Mouse (Mus musculus): ENCODE results near the gene Tufm. TPM values are rescaled to one million over a fixed set of nuclear protein-coding genes. Genes with fewer than 3 reads are reported as not detected.
A peak's percentile ranks its signal among the peaks of the same experiment; 100 is the strongest.

The Tufm gene
- polyA plus RNA-seq, 1 experiment: 43.5 TPM

DNA sequence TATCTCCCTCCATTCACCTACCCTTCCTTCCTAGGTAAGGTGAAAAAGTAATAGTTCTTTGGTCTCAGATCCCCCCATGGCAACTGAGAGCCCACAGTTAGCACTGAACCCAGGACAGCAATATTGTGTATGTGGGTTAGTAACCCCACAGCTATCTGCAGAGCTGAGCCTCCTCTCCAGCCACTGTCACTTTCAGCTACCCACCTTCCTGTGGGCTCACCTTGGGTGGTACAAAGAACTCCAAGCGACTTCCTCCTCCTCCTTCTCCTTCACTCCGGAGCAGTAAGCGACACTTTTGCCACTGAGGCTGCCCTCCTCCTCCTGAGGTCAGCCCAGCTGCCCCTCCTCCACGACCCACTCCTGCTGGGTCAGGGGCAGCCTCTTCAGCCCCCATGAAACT, 15.3 kb upstream of the Tufm start:
- TF ChIP-seq POLR2A (IDR thresholded peaks at IDR 0.05; ENCODE audit: control insufficient read depth, low read depth, low read length) (no peak), CTCF (IDR thresholded peaks at IDR 0.05; ENCODE audit: control insufficient read depth, insufficient read depth, insufficient replicate concordance, low read depth, low read length) (no peak)
- peaks cover 3% of the 10 kb centered on the region for H3K4me1 ChIP-seq (ENCODE audit: control insufficient read depth, insufficient read depth, low read length)
- peaks cover 2% of the 10 kb centered on the region for H3K36me3 ChIP-seq (ENCODE audit: control insufficient read depth, insufficient read depth, low read length)
- H3K27ac ChIP-seq (ENCODE audit: control insufficient read depth, insufficient read depth, low read depth, low read length): no peak overlapping the region
- no peak overlapping the region for H3K4me3 ChIP-seq (ENCODE audit: control insufficient read depth, low read depth, low read length)
- H3K27me3 ChIP-seq (ENCODE audit: control insufficient read depth, insufficient read depth, low read length): no peaks in the 10 kb centered on the region

DNA sequence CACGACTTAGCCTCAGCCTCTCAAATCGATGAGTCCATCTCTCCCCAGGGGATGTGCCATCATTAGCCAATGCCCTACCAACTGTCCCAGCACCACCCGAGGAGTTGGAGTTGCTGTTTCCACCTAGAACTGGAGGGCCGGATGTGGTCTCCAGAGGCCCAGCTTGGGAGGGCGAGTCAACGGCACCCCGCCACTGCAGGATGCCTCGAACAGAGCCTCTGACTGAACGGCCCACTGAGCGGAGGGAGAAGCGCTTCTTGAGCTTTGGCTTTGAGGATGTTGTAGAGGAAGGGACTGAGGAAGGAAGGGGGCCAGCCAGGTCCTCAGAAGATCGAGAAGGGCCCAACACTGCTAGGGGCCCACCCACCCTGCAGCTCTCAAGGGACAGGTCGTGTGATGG, 14.9 kb upstream of the Tufm start:
- no peak overlapping the region for H3K4me3 ChIP-seq (ENCODE audit: control insufficient read depth, low read depth, low read length)
- H3K36me3 ChIP-seq (ENCODE audit: control insufficient read depth, insufficient read depth, low read length): peaks cover 2% of the 10 kb centered on the region
- no peaks in the 10 kb centered on the region for H3K27me3 ChIP-seq (ENCODE audit: control insufficient read depth, insufficient read depth, low read length)
- H3K27ac ChIP-seq (ENCODE audit: control insufficient read depth, insufficient read depth, low read depth, low read length): no peak overlapping the region
- H3K4me1 ChIP-seq (ENCODE audit: control insufficient read depth, insufficient read depth, low read length): peaks cover 3% of the 10 kb centered on the region
- TF ChIP-seq CTCF (IDR thresholded peaks at IDR 0.05; ENCODE audit: control insufficient read depth, insufficient read depth, insufficient replicate concordance, low read depth, low read length) (no peak), POLR2A (IDR thresholded peaks at IDR 0.05; ENCODE audit: control insufficient read depth, low read depth, low read length) (no peak)

GRCm38 (mm10) chr7:126472713-126473112, 14.4 kb upstream of the Tufm start:
- Histone ChIP-seq H3K4me1 (ENCODE audit: control insufficient read depth, insufficient read depth, low read length) (peaks cover 3% of the 10 kb centered on the region), H3K4me3 (ENCODE audit: control insufficient read depth, low read depth, low read length) (no peak overlapping the region), H3K36me3 (ENCODE audit: control insufficient read depth, insufficient read depth, low read length) (peaks cover 2% of the 10 kb centered on the region), H3K27me3 (ENCODE audit: control insufficient read depth, insufficient read depth, low read length) (no peaks in the 10 kb centered on the region), H3K27ac (ENCODE audit: control insufficient read depth, insufficient read depth, low read depth, low read length) (no peak overlapping the region)
- TF ChIP-seq CTCF (IDR thresholded peaks at IDR 0.05; ENCODE audit: control insufficient read depth, insufficient read depth, insufficient replicate concordance, low read depth, low read length) (no peak), POLR2A (IDR thresholded peaks at IDR 0.05; ENCODE audit: control insufficient read depth, low read depth, low read length) (no peak)

GRCm38 (mm10) chr7:126473470-126474086, 13.6 kb upstream of the Tufm start:
- Histone ChIP-seq H3K4me1 (ENCODE audit: control insufficient read depth, insufficient read depth, low read length) (peaks cover 3% of the 10 kb centered on the region), H3K27ac (ENCODE audit: control insufficient read depth, insufficient read depth, low read depth, low read length) (no peak overlapping the region), H3K27me3 (ENCODE audit: control insufficient read depth, insufficient read depth, low read length) (no peaks in the 10 kb centered on the region), H3K36me3 (ENCODE audit: control insufficient read depth, insufficient read depth, low read length) (peaks cover 2% of the 10 kb centered on the region), H3K4me3 (ENCODE audit: control insufficient read depth, low read depth, low read length) (peak overlapping the region; percentile 89)
- TF ChIP-seq CTCF (IDR thresholded peaks at IDR 0.05; ENCODE audit: control insufficient read depth, insufficient read depth, insufficient replicate concordance, low read depth, low read length) (no peak), POLR2A (IDR thresholded peaks at IDR 0.05; ENCODE audit: control insufficient read depth, low read depth, low read length) (no peak)

DNA sequence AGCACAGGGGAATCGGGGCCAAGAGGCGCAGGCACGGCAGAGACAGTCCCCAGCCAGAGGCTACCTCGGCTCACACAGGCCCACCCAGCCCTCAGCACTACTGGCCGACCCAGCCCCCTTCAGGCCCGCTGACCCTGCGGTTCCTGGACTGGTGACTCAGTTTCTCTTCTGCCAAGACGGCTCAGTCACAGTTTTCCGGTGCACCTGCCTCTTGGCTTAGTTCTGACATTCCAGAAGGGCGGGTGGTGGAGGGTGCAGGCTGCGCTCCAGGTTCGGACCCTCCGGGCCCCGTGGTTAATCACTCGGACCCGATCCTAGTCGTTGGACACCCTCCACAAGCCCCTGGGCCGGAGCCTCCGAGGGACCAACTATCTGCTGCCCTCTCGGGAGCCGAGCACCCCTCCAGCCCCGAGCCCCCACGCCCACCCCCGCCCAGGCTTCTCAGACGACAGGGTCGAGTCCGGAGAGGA, 12.6 kb upstream of the Tufm start:
- H3K27me3 ChIP-seq (ENCODE audit: control insufficient read depth, insufficient read depth, low read length): no peaks in the 10 kb centered on the region
- peak overlapping the region; percentile 94 for H3K27ac ChIP-seq (ENCODE audit: control insufficient read depth, insufficient read depth, low read depth, low read length)
- TF ChIP-seq POLR2A (IDR thresholded peaks at IDR 0.05; ENCODE audit: control insufficient read depth, low read depth, low read length) (no peak), CTCF (IDR thresholded peaks at IDR 0.05; ENCODE audit: control insufficient read depth, insufficient read depth, insufficient replicate concordance, low read depth, low read length) (no peak)
- peaks cover 3% of the 10 kb centered on the region for H3K4me1 ChIP-seq (ENCODE audit: control insufficient read depth, insufficient read depth, low read length)
- peak overlapping the region; percentile 89 for H3K4me3 ChIP-seq (ENCODE audit: control insufficient read depth, low read depth, low read length)
- no peaks in the 10 kb centered on the region; the same call in none of the 2 replicates for H3K36me3 ChIP-seq (ENCODE audit: control insufficient read depth, insufficient read depth, low read length)

DNA sequence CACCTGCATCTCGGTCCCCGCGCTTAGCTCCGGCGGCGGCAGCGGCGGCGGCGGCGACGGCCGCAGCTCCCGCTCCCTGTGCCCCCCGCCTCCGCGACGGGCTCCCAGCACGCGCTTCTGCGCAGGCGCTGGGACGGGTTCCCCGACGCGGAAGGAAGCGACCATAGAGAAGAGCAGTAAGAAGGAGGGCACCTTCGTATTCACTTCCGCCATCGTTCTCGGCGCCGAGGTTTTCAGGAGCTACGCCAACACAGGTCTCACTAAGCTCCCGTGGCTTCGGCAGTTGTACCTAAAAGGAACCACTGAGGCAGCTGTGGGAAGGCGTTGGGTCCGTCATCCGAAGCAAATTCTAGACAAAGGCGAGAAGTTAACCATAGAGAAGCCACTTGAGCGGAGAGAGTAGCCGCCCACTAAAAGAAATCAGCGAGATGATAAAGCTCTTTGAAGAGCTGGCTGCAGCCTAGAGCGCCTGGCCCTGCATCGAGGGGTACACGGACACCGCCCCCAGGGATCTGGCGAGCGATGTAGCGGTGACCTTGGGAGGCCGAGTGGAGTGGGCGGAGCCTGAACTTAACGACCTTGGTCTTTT, 12.1 kb upstream of the Tufm start, which contains the start of gene Sh2b1:
TSS of gene Sh2b1 (minus strand) at position 432 of the 589 bp plus-strand sequence.
- peak within 1 kb of the TSS; percentile 94 for H3K27ac ChIP-seq (ENCODE audit: control insufficient read depth, insufficient read depth, low read depth, low read length)
- no peaks in the 10 kb centered on the region; the same call in none of the 2 replicates for H3K36me3 ChIP-seq (ENCODE audit: control insufficient read depth, insufficient read depth, low read length)
- H3K4me3 ChIP-seq (ENCODE audit: control insufficient read depth, low read depth, low read length): peak within 1 kb of the TSS; percentile 89
- peak; percentile 3; the same call in 1 of the 2 replicates for TF ChIP-seq CTCF (IDR thresholded peaks at IDR 0.05; ENCODE audit: control insufficient read depth, insufficient read depth, insufficient replicate concordance, low read depth, low read length)
- TF ChIP-seq POLR2A (IDR thresholded peaks at IDR 0.05; ENCODE audit: control insufficient read depth, low read depth, low read length): peak; percentile 43
- H3K4me1 ChIP-seq (ENCODE audit: control insufficient read depth, insufficient read depth, low read length): peaks cover 3% of the 10 kb centered on the region
- no peaks in the 10 kb centered on the region for H3K27me3 ChIP-seq (ENCODE audit: control insufficient read depth, insufficient read depth, low read length)

- Histone ChIP-seq H3K27ac (ENCODE audit: control insufficient read depth, insufficient read depth, low read depth, low read length) (no peak overlapping the region), H3K4me3 (ENCODE audit: control insufficient read depth, low read depth, low read length) (no peak overlapping the region), H3K4me1 (ENCODE audit: control insufficient read depth, insufficient read depth, low read length) (peaks cover 5% of the 10 kb centered on the region), H3K27me3 (ENCODE audit: control insufficient read depth, insufficient read depth, low read length) (no peaks in the 10 kb centered on the region), H3K36me3 (ENCODE audit: control insufficient read depth, insufficient read depth, low read length) (no peaks in the 10 kb centered on the region; the same call in 1 of the 2 replicates)
- TF ChIP-seq POLR2A (IDR thresholded peaks at IDR 0.05; ENCODE audit: control insufficient read depth, low read depth, low read length) (no peak), CTCF (IDR thresholded peaks at IDR 0.05; ENCODE audit: control insufficient read depth, insufficient read depth, insufficient replicate concordance, low read depth, low read length) (no peak)
These were observed 5.5 kb upstream of the Tufm start for GRCm38 (mm10) chr7:126481699-126482098.
